Mouse (Mus musculus) mesoderm, embryonic 11.5 days (tissue): ENCODE measurements around the gene Slc1a1.

ENCODE experiments used
- DNase-seq: peaks from one replicate; pipeline ENCODE4 v3.0.0-alpha.2; 2012; ENCODE audit warnings: low read depth, low spot score

The Slc1a1 gene

DNA sequence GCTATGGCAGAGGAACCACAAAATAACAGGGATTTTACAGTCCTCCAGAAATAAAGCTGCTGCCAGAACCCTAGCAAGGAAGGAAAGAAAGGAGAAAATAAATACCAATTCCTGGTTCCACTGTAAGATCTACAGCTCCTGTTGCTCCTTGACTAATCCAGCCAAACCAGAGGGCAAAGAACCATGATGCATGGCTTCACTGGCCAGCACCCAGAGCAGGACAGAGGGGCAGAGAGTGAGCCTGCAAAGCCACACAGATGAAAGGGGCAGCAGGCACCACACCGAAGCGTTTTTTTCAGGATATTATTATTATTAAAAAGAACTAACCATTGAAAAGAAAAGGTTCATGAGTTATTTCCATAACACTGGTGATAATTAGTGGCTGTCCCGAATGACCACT lies 17.2 kb downstream of the Slc1a1 start:
- no peak for DNase-seq

DNA sequence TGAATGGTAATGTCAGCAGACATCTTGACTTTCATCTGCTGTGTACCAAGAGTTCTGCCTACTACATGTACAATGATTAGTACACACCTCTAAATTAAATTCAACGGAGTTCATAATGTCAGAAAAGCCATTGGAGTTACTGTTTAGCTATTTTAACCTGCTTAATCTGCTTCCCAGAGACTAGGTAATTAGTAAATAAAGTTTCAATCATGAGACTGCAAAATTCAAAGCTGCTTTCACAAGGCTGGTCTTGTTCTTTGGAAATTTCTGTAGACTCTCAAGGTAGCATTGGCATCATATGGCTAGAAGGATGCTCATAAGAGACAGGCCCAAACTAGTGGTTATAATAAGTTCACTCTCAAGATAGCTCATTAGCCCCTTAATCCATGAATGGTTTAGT lies 20.0 kb downstream of the Slc1a1 start:
- DNase-seq: no peak

DNA sequence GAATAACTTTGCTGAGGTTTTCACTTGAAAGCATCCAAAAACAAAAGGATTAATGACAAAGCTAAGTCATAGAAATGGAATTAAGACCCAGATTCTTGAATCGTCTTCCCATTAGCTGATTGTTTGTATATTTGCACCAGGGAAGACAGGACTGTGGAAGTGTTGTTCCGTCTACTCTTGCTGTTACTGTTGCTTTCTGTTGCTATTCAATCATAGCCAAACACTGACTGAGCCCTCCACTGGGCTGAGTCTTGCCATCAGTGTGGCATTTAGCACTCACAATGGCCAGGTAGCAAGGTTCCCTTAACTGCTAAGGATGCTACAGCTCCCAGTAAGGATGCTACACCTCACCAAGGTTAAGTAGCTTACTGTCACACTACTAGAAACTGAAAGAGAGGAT lies 25.4 kb downstream of the Slc1a1 start:
- no peak for DNase-seq

DNA sequence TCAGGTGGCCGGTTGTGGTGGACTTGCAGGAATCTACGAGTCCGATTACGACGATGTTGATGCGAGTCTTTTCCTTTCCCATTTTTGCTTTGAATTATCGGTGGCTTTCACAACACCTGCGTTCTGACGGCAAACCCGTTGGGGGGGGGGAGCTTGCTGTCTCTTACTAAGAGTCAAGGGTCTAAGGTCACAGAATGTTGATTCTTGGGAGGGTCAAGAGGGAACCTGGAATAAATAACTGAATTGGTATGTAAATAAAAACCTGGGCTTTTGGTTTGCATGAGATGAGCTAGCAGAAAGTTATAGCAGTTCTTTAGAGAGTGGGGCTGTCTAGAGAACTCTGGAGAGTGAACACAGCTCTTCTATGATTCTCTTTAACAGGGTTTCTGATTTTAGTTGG lies 28.8 kb downstream of the Slc1a1 start:
- no peak for DNase-seq

DNA sequence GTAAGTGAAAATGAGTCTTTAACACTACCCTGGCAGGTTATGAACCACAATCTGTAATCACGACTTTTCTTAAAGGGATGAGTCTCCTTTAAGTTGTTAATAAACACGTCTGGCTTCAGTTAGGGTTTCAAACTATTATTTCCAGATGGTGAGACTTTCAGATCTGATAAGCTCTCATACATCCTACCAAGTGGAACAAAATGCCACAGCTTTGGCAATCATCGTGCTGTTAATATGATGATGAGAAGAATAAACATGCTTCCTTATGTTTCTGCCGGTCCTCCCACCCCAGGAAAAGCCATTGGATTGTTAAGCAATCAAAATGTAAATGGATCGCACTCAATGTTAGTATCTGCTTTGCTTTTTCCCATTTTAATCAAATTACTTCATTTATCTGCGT lies 30.1 kb downstream of the Slc1a1 start:
- DNase-seq: no peak

DNA sequence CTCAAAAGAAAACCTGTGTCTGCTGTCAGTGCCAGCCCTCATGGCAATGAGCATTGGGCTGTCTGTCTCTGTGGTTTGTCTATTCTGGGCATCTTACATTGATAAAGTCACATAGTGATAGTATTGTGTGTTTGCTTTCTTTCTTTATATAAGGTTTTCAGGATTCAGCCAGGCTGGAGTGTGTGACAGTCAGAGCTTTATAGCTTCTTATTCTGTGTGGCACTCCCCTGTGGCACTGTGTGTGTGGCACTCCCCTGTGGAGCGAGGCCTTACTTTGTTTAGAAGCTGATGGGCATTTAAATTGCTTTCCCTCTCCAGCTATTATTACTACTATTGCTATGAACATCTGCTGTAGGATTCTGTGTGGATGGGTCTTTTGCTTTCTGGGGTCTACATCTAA lies 30.7 kb downstream of the Slc1a1 start:
- no peak for DNase-seq

DNA sequence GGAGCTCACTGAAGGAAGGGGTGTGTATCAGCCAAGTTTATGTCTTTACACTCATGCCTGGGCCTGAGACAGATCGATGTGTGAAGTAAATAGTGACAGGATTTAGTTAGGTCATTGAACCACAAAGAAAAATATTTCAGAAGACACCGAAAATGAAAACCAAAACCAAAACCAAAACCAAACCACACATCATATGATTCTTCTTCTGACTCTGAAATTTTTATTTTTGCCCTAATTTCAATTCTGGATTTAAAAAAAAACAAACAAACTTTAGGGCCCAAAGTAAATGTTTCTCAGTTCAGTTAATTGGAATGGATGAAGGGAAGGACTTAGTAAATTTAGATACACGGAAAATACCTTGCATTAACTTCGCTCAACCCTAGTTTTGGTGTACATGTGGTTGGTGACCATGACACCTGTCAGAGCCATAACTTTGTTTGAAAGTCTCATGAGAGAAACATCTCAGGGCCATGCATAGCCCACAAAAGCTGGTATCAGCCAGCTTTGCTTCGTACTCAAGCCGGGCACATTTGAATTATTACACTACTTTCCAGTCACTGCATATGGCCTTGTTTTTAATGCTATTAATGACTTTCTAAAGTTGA lies 34.5 kb downstream of the Slc1a1 start:
- no peak for DNase-seq

DNA sequence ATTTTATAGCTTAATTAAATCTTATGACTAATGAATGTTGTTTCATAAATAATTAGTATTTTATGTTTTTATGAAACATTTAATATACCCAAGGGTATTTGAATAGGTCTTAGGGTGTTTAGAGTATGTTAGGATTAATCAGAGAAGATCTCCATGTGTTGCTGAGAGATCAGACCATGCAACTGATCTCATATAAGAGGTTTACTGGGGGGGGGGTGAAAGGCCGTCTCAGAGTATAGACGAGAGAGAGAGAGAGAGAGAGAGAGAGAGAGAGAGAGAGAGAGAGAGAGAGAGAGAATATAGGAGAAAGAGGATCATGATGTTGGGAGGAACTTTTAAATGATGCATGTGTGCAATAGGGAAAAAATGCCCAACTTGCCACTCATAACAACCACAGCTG lies 35.5 kb downstream of the Slc1a1 start:
- no peak for DNase-seq

DNA sequence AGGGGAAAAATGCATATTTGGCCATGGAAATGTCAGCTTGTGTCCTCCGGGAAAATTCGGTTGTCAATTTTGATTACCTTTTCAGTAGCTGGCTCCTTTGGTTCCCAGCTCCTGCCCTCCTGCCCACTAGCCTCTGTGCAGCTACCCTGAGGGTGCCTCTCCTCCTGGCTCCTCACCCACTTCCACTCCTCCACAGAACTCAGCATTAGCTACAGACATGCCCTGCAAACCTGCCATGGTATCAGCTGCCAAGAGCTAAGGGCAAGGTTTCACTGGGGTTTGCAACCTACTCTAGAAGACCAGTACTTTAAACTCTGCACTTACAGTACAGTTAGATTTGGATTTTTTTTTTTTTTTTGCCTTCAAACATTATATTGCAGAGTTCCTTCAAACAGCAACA lies 44.6 kb downstream of the Slc1a1 start:
- DNase-seq: no peak

DNA sequence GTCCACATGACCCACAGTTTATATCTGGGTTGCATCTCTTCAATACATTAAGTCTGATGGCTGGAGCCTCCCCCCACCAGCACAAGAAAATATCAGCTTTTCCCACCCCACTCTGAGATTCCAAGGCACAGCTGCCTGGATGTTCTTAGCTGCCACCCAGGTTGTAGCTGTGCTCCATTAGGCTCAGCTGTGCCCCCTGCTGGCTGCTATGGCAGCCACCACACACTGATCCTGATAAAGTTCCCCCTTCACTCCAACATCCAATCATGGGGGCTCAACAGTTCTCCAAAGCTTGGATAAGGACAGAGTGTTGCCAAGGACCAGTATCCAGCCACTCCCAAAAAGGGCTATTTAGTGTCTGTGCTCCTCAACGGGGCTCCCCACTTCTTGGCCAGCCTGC lies 48.3 kb downstream of the Slc1a1 start:
- peak; percentile 56 for DNase-seq

DNA sequence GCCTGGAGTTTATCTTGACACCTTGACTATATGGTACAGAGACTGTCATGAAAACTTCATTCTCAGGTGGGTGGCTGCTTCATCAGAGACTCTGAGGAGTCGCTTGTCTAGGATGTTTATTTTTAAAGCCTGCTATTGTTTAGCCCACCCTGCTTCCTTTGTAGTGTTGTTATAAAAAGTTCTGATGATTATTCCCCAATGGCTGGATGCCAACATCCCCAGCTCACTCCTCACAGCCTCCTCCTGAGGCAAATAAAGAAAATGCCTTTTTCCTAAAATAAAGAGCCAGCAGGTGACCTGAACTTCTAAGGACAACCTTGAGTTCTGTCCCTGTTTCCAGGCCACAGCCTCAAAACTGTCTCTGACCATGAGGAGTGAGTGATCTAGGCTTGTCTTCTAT lies 53.6 kb downstream of the Slc1a1 start:
- DNase-seq: no peak

DNA sequence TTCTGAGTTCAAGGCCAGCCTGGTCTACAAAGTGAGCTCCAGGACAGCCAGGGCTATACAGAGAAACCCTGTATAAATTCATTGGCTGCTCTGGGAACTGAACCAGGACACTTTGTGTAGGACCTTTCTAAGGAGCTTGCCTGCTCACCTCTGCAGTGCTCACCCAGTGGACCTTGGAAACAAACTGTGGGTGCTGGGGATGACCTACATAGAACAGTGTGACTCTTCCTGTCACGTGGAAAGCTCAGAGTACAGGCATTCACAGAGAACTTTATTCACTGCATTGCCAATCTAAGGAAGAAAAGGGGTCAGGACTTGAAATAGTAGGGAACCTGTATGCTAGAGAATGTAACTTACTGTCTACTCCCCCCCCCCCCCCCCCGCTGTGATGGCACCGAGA lies 54.4 kb downstream of the Slc1a1 start:
- DNase-seq: no peak

DNA sequence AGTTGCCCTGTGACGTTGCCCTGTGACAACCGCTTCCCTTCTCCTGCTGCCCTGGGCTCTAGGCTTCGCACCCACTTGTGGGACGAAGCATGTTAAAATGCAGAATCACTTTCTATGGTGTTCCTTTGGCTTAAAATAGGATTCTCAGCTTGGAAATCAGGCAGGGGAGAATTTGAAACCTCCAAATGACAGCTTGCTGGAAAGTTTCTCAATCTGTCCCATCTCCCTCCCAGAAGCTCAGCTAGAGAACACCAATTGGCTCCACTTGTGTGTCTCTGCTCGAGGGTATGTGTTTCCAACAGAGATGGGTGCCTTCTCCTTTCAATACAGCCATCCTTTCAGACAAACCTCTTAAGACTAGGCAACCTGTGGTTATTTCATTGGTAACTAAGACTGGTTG lies 56.4 kb downstream of the Slc1a1 start:
- no peak for DNase-seq

DNA sequence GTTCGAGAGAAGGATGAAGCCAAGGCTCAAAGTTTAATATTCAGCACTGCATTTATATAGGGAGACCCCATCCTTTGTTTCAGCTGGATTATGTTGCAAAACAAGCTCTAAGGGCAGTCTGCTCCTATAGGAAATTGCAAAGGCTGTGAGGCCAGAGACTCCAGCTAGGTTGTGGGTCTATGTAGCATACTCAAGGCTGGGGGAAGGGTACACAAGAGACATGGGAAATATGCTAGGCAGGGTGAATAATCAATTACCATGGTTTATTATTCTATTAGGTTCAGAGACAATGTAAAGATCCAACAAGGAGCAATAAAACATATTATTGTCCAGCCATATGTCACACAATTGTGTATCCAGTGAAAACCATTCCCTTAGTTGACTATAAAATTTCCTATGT lies 57.0 kb downstream of the Slc1a1 start:
- DNase-seq: peak; percentile 30

DNA sequence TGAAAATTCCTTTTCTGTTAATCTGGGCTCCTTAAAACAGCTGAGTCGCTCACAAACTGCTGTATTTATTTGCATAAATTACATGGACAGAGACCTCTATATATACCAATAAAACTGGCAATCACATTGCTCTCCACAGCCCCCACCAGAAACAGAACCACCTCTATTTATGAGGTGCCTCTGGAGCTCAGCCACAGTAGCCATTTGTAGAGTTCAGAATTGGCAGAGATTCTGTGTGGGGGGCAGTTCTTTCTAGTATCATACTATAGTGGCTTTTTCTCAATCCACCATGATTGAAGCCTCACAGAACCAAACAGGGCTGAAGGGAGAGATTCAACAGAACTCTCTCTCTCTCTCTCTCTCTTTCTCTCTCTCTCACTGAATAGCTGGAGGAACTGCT lies 61.8 kb downstream of the Slc1a1 start:
- DNase-seq: no peak

DNA sequence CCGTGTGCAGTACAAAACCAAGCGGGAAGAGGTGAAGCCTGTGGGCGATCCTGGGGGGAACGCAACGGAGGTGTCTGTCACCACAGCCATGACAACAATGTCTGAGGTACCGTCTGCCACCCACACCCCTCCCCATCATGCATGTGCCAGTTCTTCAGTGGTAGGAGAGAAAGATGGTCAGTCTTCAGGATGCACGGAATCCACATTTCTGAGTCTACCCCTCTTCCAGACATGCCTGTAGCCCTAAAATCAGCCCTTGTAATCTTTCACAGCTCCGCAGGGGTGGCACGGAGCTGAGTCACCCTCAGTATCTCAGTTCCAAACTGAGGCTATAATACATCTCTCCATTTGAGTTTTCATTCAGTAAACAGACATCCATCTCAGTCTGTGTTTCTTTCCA lies 62.6 kb downstream of the Slc1a1 start:
- DNase-seq: no peak

DNA sequence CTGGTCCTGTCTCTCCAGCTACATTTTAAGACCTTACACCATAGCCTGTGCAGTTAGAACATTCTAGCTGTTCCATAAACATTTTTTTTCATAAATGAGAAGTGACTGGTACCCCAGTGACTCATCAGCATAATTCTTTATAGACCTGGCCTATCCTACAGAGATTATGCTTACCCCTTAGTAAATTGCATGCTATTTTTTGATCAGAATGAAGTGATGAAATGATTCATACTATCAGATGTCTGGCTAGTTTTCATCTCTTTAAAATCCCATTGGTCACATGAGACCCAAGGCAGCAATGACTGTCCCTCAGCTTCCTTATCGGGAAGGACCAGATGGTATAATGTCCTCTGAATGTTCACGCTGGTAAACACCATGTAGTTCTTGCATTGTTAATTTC lies 65.9 kb downstream of the Slc1a1 start:
- DNase-seq: no peak

DNA sequence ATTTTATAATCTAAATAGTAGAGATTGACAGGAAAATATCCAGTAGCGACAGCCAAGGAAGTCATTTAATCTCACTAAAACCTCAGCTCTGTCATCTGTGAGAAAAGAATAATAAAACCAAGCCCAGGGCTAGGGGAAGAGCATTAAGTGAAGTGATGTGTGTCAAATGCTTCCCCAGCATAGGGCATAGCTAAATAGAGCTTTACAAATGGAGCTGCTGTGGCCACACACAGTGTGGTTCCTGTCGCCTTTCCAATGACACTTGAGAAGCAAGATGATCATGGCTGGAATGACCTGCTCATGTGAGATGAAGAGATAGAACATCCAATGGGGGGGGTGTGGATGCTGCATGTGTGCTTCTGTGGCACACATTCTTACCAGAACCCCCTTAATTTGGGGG lies 67.3 kb downstream of the Slc1a1 start:
- DNase-seq: peak; percentile 24

DNA sequence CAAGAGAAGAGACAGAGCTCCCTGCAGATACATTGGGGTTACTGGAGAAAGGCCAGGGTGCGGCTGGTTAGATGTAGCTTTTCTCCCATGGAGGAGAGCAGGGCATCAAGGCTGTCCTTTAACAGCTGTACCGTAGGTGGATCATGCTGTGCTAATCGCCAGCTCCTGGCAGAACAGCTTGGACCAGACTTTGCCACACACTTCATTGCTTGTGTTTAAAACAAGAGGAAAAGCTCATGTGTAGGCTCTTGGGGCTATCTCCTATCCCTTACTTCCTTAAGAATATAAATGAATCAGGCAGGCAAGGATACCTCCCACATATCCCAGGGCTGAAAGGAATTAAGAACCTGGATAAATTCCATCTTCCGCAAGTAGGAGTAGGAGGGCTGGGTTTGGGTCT lies 68.0 kb downstream of the Slc1a1 start:
- DNase-seq: no peak

DNA sequence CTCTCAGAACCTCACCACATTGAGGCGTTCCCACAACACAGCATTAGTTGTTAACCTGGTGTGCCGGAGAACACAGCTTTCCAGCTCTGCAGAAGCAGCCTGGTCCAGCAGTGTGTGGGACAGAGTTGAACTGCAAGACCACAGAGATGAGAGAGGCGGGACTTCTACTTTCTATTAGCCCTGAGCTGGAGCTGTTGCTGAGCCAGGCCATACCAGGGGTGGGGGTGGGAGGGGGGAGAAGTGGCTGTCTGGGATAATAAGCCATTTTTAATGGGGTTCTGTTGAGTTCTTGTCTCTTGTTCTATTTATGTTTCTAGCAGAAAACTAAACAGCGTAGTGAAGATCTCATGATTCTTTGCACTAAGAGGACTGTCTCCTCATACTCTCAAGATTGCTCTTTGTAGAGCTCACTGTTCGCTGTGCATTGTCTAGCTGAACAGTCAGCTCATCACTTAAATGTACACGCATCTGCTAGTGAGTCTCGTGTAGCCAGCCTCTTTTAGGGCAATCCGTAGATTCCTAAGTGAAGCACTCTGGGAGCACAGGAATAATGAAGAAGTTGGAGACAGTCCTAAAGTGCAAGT lies 68.8 kb downstream of the Slc1a1 start:
- no peak for DNase-seq

DNA sequence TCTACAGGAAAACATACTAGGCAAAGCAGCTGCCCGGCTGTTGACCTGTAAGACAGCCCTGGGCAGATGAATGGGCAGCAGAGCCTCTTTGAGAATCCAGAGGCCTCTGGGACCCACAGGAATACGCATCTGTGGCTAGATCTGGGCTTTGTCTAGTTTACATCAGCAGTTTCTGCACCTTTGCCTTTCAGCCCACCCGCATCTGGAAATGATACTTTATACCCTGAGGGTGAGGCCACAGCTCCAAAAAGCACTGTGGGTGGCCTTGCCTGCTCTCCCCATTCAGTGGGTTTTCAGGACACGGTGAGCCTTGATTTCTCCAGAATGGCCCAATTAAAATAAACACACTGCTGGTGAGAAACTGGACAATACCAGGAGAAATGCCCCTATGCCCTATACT lies 73.3 kb downstream of the Slc1a1 start:
- peak; percentile 23 for DNase-seq

DNA sequence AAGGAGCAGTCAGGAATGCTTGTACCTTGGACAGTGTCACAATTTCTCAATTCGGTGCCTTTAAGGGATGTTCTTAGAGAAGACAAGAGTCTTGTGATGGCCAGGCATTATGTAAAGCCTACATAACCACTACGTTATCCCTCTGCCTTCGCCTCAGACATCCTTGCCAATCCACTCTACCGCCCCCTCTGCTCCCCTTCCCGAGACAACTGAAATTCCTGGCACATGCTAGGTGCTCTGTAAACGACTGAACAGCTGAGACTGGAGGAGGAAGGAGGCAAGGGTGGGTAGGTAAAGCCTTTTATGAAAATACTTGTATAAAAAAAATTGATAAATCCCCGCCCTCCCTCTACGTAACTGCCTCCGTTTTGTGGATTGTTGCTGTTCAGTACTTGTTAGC lies 73.8 kb downstream of the Slc1a1 start:
- DNase-seq: no peak

DNA sequence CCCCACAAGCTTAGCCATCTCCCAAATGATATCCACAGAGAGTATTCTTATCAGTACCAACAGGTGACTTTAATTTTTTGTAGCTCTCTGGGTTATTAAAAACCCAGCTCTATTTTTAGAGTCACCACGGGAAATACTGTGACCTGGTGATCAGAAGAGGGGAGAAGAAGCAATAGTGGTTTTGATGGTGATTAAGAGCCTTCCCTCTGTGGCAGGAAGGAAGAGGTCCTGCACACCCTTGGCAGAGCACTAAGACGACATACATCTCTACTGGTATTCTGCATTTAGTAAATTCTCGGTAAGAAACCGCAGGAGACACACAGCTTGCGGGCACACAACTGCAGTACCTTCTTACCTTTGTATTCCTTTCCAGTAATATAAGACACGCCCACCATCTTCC lies 79.7 kb downstream of the Slc1a1 start:
- no peak for DNase-seq

DNA sequence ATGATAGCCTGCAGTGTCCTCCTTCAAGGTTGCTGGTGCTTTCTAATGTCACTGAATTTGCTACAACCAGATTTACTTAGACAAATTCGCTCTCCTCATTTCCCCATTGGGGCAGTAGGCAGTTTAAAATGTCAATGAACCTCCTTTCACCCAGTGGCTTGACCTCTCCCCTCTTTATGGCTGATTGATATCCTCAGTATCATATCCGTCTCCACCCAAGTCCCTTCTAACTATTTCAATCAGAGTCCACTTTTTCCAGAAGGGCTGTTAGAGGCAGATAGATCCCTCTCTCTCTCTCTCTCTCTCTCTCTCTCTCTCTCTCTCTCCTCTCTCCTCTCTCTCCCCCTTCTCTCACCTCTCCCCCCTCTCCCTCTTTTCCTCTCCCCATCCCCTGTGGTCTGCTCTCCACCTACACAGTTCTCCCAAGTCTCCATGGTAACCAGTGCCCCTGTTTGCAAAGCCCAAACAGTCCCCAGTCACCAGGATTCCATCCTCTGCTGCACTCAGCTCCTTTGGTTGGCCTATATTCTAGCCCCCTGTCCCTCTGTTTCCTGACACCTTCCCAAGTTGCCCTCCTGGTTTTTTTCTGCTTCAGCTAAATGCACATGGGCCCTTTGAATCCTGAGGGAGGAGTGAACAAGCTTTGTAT lies 80.9 kb downstream of the Slc1a1 start:
- DNase-seq: peak; percentile 27
